Mouse (Mus musculus): Measurements from ENCODE around the gene Rnf34. TPM values are rescaled to one million over a fixed set of nuclear protein-coding genes. Genes with fewer than 3 reads are reported as not detected.

Gene Rnf34
- polyA plus RNA-seq, 1 experiment: 3.7 TPM

DNA sequence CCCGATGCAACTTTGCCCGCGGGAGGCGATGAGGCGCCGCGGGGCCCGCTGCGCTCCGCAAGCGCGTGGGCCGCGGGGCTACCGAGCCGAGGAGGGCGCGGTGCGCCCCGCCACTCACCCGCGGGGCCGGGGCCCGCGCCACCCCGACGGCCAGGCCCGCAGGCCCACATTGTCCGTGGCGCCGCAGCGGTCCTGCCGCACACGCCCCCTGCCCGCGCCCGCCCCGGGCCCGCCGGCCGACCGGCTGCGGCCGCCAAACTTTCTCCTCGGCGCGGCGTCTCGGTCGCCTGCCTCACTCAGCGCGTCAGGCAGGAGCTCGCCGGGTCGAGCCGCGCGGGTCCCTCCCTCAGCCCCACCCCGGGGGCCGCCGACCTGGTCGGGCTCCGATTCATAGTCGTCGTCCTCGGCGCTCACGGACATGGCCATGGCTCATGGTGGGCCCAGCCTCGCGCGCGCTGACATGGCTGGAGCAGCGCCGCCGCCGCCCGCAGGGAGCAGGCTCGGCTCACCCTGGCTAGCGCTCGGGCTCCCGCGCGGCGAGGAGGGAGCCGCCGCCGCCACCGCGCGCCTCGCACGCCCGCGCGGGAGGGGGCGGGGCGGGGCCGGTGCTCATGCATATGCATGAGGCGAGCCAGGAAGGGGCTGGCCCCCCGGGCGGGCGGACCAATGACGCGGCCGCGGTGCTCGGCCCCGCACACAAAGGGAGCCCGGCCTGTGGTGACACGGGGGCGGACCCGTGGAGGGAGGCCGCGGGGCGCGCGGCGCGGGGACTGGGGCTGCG is 50.1 kb downstream of the Rnf34 start:
- H3K4me1 ChIP-seq (ENCODE audit: control insufficient read depth, insufficient read depth, insufficient read length, low read length): no peaks in the 10 kb centered on the region; the same call in 1 of the 2 replicates
- no peaks in the 10 kb centered on the region for H3K27me3 ChIP-seq (ENCODE audit: control insufficient read depth, insufficient read depth, low read length)
- under 1% methylated on average over 117 of the region's 120 CpGs for WGBS
- H3K36me3 ChIP-seq (ENCODE audit: control insufficient read depth, insufficient read depth, low read length): no peaks in the 10 kb centered on the region
- H3K27ac ChIP-seq (ENCODE audit: insufficient read depth, low read depth, low read length): peak overlapping the region; percentile 42
- TF ChIP-seq POLR2A (IDR thresholded peaks at IDR 0.05; ENCODE audit: low read depth, low read length) (0 out of 2 replicates have a peak, but pooled peaks have one; percentile 14), CTCF (IDR thresholded peaks at IDR 0.05; ENCODE audit: extremely low read depth, insufficient read length, insufficient replicate concordance, low read depth, low read length) (no peak)
- peak overlapping the region; percentile 90 for H3K4me3 ChIP-seq (ENCODE audit: low read depth, low read length)

DNA sequence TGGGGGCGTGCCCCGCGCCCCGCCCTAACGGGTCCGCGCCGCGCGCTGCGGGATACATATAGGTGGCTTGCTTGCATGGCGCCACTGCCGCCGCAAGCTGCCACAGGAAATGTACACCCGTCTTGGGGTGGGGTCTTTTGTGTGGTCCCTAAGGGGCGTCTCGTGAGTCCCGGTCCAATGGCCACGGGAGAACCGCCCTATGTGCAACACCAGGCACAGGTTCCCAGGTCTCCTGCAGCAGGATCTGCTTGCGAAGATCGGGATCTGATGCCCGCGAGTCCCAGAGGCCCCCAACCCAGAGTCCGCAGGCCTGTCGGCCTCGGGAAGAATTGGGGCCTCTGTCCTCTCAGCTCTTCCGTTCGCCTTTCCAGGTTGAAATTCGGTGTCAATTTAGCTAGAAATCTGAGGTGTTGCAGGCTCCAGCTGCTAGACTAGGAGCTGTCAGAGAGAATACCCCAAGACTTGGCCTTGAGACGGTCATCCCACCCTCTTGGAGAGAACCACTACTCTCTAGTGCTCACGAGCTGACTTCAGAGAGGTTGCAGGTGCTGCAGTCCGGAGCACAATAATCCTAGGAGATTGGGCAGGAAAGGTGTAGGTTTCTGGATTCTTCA is 50.8 kb downstream of the Rnf34 start:
- H3K36me3 ChIP-seq (ENCODE audit: control insufficient read depth, insufficient read depth, low read length): no peaks in the 10 kb centered on the region
- peak; percentile 35; the same call in 1 of the 2 replicates for TF ChIP-seq POLR2A (IDR thresholded peaks at IDR 0.05; ENCODE audit: low read depth, low read length)
- no peak for TF ChIP-seq CTCF (IDR thresholded peaks at IDR 0.05; ENCODE audit: extremely low read depth, insufficient read length, insufficient replicate concordance, low read depth, low read length)

DNA sequence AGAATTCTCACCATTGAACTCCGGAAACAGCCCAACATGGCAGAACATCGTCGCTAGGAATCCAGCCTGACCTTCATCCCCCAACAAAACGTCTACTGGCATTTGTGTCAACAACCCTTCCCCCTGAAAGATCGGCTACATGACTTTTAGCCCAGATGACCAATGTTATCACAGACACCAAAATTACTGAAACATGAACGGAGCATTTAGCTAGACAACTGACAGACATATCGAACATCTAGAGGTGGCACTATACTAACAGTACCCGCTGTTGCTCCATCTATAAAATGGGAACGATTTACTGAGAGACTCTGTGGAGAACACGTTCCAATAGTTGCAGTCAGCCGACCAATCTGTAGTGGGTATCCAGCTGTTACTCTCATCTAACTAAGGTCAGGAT is 51.3 kb downstream of the Rnf34 start:
- Histone ChIP-seq H3K4me1 (ENCODE audit: control insufficient read depth, insufficient read depth, insufficient read length, low read length) (no peaks in the 10 kb centered on the region; the same call in 1 of the 2 replicates), H3K4me3 (ENCODE audit: low read depth, low read length) (no peak overlapping the region), H3K27me3 (ENCODE audit: control insufficient read depth, insufficient read depth, low read length) (no peaks in the 10 kb centered on the region), H3K27ac (ENCODE audit: insufficient read depth, low read depth, low read length) (no peak overlapping the region), H3K36me3 (ENCODE audit: control insufficient read depth, insufficient read depth, low read length) (no peaks in the 10 kb centered on the region)
- no peak for TF ChIP-seq POLR2A (IDR thresholded peaks at IDR 0.05; ENCODE audit: low read depth, low read length)
- no peak for TF ChIP-seq CTCF (IDR thresholded peaks at IDR 0.05; ENCODE audit: extremely low read depth, insufficient read length, insufficient replicate concordance, low read depth, low read length)
- WGBS: 72% methylated on average over 11 of the region's 11 CpGs

More for the DNA sequence above, 50.8 kb downstream of the Rnf34 start:
- no peaks in the 10 kb centered on the region; the same call in 1 of the 2 replicates for H3K4me1 ChIP-seq (ENCODE audit: control insufficient read depth, insufficient read depth, insufficient read length, low read length)
- no peak overlapping the region for H3K27ac ChIP-seq (ENCODE audit: insufficient read depth, low read depth, low read length)
- WGBS: 7% methylated on average over 33 of the region's 33 CpGs
- H3K27me3 ChIP-seq (ENCODE audit: control insufficient read depth, insufficient read depth, low read length): no peaks in the 10 kb centered on the region
- peak overlapping the region; percentile 90 for H3K4me3 ChIP-seq (ENCODE audit: low read depth, low read length)

DNA sequence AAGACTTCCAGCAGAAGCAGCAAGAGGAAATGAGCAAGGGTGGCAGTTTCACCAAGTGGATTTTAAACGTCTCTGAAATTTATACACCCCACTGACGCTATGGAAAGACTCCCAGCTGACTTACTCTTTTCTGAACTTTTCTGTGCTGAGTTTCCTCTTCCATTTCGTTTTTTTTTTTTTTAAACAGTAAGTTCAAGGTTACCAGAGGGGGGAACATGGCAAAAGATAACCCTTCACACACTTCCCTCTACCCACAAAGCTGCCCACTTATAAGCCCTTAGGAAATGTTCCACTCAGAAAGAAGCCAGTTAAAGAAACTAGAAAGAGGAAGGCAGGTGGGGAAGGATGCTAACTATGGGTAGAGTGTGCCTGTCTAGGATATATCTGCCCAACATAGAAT is 51.8 kb downstream of the Rnf34 start:
- no peaks in the 10 kb centered on the region; the same call in 1 of the 2 replicates for H3K4me1 ChIP-seq (ENCODE audit: control insufficient read depth, insufficient read depth, insufficient read length, low read length)
- H3K36me3 ChIP-seq (ENCODE audit: control insufficient read depth, insufficient read depth, low read length): no peaks in the 10 kb centered on the region
- H3K4me3 ChIP-seq (ENCODE audit: low read depth, low read length): no peak overlapping the region
- WGBS: 63% methylated on average over 3 of the region's 3 CpGs
- H3K27me3 ChIP-seq (ENCODE audit: control insufficient read depth, insufficient read depth, low read length): no peaks in the 10 kb centered on the region
- no peak overlapping the region for H3K27ac ChIP-seq (ENCODE audit: insufficient read depth, low read depth, low read length)
- TF ChIP-seq CTCF (IDR thresholded peaks at IDR 0.05; ENCODE audit: extremely low read depth, insufficient read length, insufficient replicate concordance, low read depth, low read length): no peak
- no peak for TF ChIP-seq POLR2A (IDR thresholded peaks at IDR 0.05; ENCODE audit: low read depth, low read length)

DNA sequence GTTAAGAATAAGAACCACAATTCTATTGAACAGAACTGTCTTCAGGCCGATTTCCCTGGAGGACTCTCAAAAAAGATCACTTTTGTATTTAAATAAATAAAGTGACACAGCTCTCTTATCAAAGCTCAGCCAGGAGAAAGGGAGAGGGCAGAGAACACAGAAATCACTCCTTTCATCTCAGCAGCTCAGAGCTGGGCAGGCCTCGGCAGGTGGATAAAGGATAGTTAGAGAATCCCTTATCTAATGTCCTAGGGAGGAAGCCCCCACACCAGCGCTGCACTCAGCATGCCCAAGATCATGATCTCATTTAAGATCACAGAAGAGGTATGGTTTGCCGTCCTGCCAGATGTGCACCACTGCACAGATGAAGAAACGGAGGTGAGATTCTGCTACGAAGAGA is 52.4 kb downstream of the Rnf34 start:
- Histone ChIP-seq H3K4me1 (ENCODE audit: control insufficient read depth, insufficient read depth, insufficient read length, low read length) (no peaks in the 10 kb centered on the region; the same call in 1 of the 2 replicates), H3K27ac (ENCODE audit: insufficient read depth, low read depth, low read length) (no peak overlapping the region), H3K4me3 (ENCODE audit: low read depth, low read length) (no peak overlapping the region), H3K36me3 (ENCODE audit: control insufficient read depth, insufficient read depth, low read length) (no peaks in the 10 kb centered on the region), H3K27me3 (ENCODE audit: control insufficient read depth, insufficient read depth, low read length) (no peaks in the 10 kb centered on the region)
- TF ChIP-seq CTCF (IDR thresholded peaks at IDR 0.05; ENCODE audit: extremely low read depth, insufficient read length, insufficient replicate concordance, low read depth, low read length) (no peak), POLR2A (IDR thresholded peaks at IDR 0.05; ENCODE audit: low read depth, low read length) (no peak)
- 89% methylated on average over 6 of the region's 6 CpGs for WGBS

DNA sequence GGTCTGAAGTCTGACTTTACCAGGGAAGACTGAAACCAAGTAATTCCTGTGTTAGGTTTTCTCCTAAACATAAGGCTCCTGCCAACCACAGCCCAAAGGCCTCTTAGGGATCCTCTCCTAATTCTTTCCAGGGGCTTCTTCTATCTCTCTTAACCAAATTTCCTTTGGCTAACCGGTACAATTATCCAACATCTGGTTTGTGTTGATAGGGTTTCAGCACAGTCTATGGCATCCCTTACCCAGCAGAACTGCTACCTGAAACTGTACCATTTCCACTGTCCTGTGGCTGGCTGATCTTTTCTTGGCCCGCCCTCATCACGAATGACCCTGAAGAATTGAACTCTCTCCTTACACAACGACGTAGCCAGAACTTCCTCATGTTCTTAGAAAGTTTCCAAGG is 53.3 kb downstream of the Rnf34 start:
- no peak for TF ChIP-seq CTCF (IDR thresholded peaks at IDR 0.05; ENCODE audit: extremely low read depth, insufficient read length, insufficient replicate concordance, low read depth, low read length)
- no peak for TF ChIP-seq POLR2A (IDR thresholded peaks at IDR 0.05; ENCODE audit: low read depth, low read length)

DNA sequence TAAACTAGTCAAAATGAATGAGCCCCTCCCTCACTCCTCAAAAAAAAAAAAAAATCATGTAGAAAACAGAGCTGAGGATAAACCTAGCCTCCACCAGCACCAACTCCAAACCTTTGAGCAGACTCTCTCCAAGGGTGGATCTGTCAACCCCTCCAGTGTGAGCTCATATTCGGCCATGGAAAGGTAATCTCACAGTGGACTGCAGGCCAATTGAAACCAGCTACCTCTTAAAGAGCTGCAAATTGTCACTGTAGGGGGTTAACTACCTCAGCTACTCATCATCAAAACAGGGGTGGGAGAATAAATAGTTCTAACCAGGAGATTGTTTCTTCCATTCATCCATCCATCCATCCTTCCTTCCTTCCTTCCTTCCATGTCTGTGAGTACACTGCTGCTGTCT is 57.3 kb downstream of the Rnf34 start:
- Histone ChIP-seq H3K27me3 (ENCODE audit: control insufficient read depth, insufficient read depth, low read length) (no peaks in the 10 kb centered on the region), H3K27ac (ENCODE audit: insufficient read depth, low read depth, low read length) (no peak overlapping the region), H3K36me3 (ENCODE audit: control insufficient read depth, insufficient read depth, low read length) (no peaks in the 10 kb centered on the region), H3K4me3 (ENCODE audit: low read depth, low read length) (no peak overlapping the region), H3K4me1 (ENCODE audit: control insufficient read depth, insufficient read depth, insufficient read length, low read length) (no peaks in the 10 kb centered on the region)
- TF ChIP-seq POLR2A (IDR thresholded peaks at IDR 0.05; ENCODE audit: low read depth, low read length) (no peak), CTCF (IDR thresholded peaks at IDR 0.05; ENCODE audit: extremely low read depth, insufficient read length, insufficient replicate concordance, low read depth, low read length) (no peak)
- whole genome bisulfite sequencing: 92% methylated on average over 1 of the region's 1 CpGs

More for the DNA sequence above, 53.3 kb downstream of the Rnf34 start:
- Histone ChIP-seq H3K4me3 (ENCODE audit: low read depth, low read length) (no peak overlapping the region), H3K36me3 (ENCODE audit: control insufficient read depth, insufficient read depth, low read length) (no peaks in the 10 kb centered on the region), H3K4me1 (ENCODE audit: control insufficient read depth, insufficient read depth, insufficient read length, low read length) (no peaks in the 10 kb centered on the region; the same call in 1 of the 2 replicates), H3K27ac (ENCODE audit: insufficient read depth, low read depth, low read length) (no peak overlapping the region), H3K27me3 (ENCODE audit: control insufficient read depth, insufficient read depth, low read length) (no peaks in the 10 kb centered on the region)
- WGBS: 51% methylated on average over 5 of the region's 5 CpGs

Measured in small intestine, adult 2 months (tissue).